Mouse (Mus musculus): Measurements from ENCODE around the gene Stpg2. TPM values are rescaled to one million over a fixed set of nuclear protein-coding genes. Genes with fewer than 3 reads are reported as not detected.
"Not testable (repeated sequence)": the region's sequence is repeated elsewhere in the genome, so short reads cannot be mapped to it uniquely, and the experiment has no call there.

Gene Stpg2
- polyA plus RNA-seq, 1 experiment from 2014 or later, result 0.10 TPM

DNA sequence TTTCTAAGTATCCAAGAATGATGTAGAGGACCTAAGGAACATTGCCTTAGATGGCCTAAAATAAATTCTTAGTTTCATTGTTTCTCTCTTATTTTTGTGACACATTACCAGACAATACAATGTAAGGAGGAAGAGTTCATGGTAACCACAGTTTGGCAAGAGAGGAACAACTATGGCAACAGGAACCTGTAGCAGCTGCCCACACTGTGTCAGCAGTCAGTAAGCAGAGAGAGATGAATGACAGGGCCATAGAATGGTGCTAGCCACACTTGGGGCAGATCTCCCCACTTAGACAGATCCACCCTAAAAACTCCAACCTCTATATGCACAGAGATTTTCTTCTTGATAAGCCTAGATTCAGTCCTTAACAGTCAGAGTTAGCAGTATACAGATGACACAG lies 456.7 kb downstream of the Stpg2 start:
- DNase-seq (ENCODE audit: low spot score), result no peak
- Histone ChIP-seq H3K27me3 (replicated peaks; ENCODE audit: control insufficient read depth, insufficient read depth, low read length) (no peaks in the 10 kb centered on the region), H3K27ac (ENCODE audit: low read depth, low read length) (no peak overlapping the region)

DNA sequence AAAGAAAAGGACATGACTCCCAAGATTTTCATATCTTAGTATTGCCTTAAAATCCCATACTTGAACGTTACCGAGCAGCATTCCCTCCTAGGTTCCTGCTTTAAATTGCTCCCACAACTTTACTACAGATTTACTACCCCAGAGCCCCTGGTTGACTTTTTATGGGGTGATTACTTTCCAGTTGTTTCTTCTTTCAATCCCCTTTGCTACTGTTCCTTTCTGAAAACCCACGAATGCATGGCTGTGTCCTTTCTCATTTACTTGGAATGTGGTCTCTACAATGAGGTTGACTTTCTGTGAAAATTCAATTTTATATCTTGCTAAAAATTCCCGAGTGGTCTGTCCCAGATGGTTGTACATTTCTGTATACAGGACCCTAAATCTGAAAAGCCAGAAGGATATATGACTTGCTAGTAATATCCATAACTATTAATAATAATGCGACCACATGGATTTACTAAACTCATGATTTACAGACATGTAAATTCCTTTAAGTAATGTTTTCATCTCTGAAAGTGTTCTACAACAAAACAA lies 458.3 kb downstream of the Stpg2 start:
- no peaks in the 10 kb centered on the region for H3K4me1 ChIP-seq (ENCODE audit: control insufficient read depth, insufficient read depth, low read length)
- DNase-seq (ENCODE audit: low spot score) (no peak), ATAC-seq (no peak)
- no peaks in the 10 kb centered on the region for H3K36me3 ChIP-seq (ENCODE audit: control insufficient read depth, insufficient read depth, low read length)
- no peak overlapping the region for H3K4me3 ChIP-seq (ENCODE audit: low read depth, low read length)
- H3K4me2 ChIP-seq (ENCODE audit: low read length), result no peak overlapping the region
- 91% methylated on average over 5 of the region's 5 CpGs for WGBS
- H3K27ac ChIP-seq (ENCODE audit: low read depth, low read length), result no peak overlapping the region
- H3K9me3 ChIP-seq (replicated peaks; ENCODE audit: control insufficient read depth, low read length), result no peaks in the 10 kb centered on the region
- no peaks in the 10 kb centered on the region for H3K27me3 ChIP-seq (replicated peaks; ENCODE audit: control insufficient read depth, insufficient read depth, low read length)
- no peak overlapping the region for H3K9ac ChIP-seq (ENCODE audit: low read length)

More for the DNA sequence above, 456.7 kb downstream of the Stpg2 start:
- Histone ChIP-seq H3K4me3 (ENCODE audit: low read depth, low read length) (no peak overlapping the region), H3K9me3 (replicated peaks; ENCODE audit: control insufficient read depth, low read length) (no peaks in the 10 kb centered on the region), H3K9ac (ENCODE audit: low read length) (no peak overlapping the region), H3K4me1 (ENCODE audit: control insufficient read depth, insufficient read depth, low read length) (no peaks in the 10 kb centered on the region), H3K36me3 (ENCODE audit: control insufficient read depth, insufficient read depth, low read length) (no peaks in the 10 kb centered on the region), H3K4me2 (ENCODE audit: low read length) (no peak overlapping the region)
- ATAC-seq, result no peak

DNA sequence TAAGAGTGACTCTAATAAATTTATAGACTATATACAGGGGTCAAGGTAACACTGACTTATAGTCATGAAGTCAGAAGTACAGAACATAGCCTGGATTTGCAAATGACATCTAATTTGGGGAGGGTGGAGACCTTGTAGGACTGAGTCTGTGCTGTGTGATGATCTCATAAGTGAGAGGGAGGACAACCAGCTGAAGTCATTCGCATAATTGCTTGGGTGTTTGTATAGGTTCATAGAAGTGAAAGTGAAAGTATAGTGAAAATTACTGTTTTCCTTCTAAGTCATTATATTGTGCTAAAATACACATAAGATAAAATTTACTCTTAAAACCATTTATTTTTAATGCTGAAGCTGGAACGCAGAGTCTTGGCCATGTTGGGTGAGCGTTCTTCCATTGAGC lies 459.6 kb downstream of the Stpg2 start:
- no peak overlapping the region for H3K4me2 ChIP-seq (ENCODE audit: low read length)

DNA sequence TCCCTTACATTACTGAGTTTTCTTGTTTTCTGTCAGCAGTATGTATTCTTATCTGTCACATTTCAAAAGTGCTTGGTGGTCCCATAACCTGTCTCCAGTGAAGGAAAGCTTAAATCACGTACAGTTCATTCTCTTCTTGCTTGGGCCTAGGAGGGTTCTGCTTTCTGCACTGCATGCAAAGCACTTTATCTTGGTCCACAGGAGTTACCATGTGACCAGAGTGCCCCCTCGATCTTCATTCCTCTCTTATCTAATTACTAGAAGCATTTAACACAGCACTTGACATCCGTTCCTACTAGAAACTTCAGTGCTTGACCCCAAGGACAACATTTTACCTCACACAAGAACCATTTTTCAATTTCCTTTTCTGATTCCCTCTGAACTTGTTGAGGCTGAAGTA lies 470.7 kb downstream of the Stpg2 start:
- Histone ChIP-seq H3K9ac (ENCODE audit: low read length) (no peak overlapping the region), H3K4me1 (ENCODE audit: control insufficient read depth, insufficient read depth, low read length) (no peaks in the 10 kb centered on the region), H3K9me3 (replicated peaks; ENCODE audit: control insufficient read depth, low read length) (no peaks in the 10 kb centered on the region), H3K36me3 (ENCODE audit: control insufficient read depth, insufficient read depth, low read length) (no peaks in the 10 kb centered on the region), H3K27me3 (replicated peaks; ENCODE audit: control insufficient read depth, insufficient read depth, low read length) (no peaks in the 10 kb centered on the region), H3K27ac (ENCODE audit: low read depth, low read length) (no peak overlapping the region), H3K4me3 (ENCODE audit: low read depth, low read length) (no peak overlapping the region), H3K4me2 (ENCODE audit: low read length) (no peak overlapping the region)
- DNase-seq (ENCODE audit: low spot score), result no peak
- ATAC-seq, result no peak
- WGBS, result 88% methylated on average over 3 of the region's 3 CpGs

More for the DNA sequence above, 459.6 kb downstream of the Stpg2 start:
- ATAC-seq (no peak), DNase-seq (ENCODE audit: low spot score) (no peak)
- WGBS, result 94% methylated on average over 3 of the region's 3 CpGs
- H3K36me3 ChIP-seq (ENCODE audit: control insufficient read depth, insufficient read depth, low read length), result no peaks in the 10 kb centered on the region
- no peak overlapping the region for H3K27ac ChIP-seq (ENCODE audit: low read depth, low read length)
- no peaks in the 10 kb centered on the region for H3K27me3 ChIP-seq (replicated peaks; ENCODE audit: control insufficient read depth, insufficient read depth, low read length)
- no peak overlapping the region for H3K9ac ChIP-seq (ENCODE audit: low read length)
- no peaks in the 10 kb centered on the region for H3K4me1 ChIP-seq (ENCODE audit: control insufficient read depth, insufficient read depth, low read length)
- no peak overlapping the region for H3K4me3 ChIP-seq (ENCODE audit: low read depth, low read length)
- no peaks in the 10 kb centered on the region for H3K9me3 ChIP-seq (replicated peaks; ENCODE audit: control insufficient read depth, low read length)

DNA sequence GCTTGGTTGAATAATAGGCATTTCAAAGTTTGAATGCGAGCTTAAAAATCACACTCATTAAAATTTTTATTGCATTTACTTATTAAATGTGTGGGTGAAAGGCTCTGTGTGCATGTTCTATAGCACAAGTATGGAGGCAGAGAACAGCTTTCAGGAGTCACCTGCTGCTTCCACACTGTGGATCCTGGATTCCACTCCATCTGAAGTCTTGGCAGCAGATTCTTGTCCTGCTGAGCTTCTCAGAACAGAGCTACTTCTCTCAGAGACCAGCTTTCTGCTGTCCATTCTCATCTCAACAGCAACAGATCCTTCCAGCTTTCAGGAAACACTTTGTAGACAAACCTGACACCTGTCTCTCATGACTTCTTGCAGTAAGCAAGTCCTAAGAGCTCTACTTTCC lies 471.2 kb downstream of the Stpg2 start:
- Histone ChIP-seq H3K4me1 (ENCODE audit: control insufficient read depth, insufficient read depth, low read length) (no peaks in the 10 kb centered on the region), H3K4me3 (ENCODE audit: low read depth, low read length) (no peak overlapping the region), H3K9me3 (replicated peaks; ENCODE audit: control insufficient read depth, low read length) (no peaks in the 10 kb centered on the region), H3K9ac (ENCODE audit: low read length) (no peak overlapping the region), H3K27me3 (replicated peaks; ENCODE audit: control insufficient read depth, insufficient read depth, low read length) (no peaks in the 10 kb centered on the region), H3K27ac (ENCODE audit: low read depth, low read length) (no peak overlapping the region), H3K36me3 (ENCODE audit: control insufficient read depth, insufficient read depth, low read length) (no peaks in the 10 kb centered on the region), H3K4me2 (ENCODE audit: low read length) (no peak overlapping the region)
- WGBS, result 89% methylated on average over 1 of the region's 1 CpGs
- no peak for DNase-seq (ENCODE audit: low spot score)
- no peak for ATAC-seq

DNA sequence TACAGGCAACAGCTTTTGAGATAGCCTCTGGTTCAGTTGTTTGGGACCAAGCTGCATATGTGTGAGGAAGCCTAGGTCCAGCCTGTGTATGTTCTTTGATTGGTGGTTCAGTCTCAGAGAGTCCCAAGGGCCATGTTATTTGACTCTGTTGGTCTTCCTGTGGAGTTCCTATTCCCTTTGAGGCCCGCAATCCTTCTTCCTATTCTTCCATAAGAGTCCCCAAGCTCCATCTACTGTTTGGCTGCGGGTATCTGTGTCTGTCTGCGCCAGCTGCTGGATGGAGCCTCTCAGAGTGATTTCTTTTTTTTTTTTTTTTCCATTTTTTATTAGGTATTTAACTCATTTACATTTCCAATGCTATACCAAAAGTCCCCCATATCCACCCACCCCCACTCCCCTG lies 498.7 kb downstream of the Stpg2 start:
- not testable (repeated sequence) for ATAC-seq; H3K9me3 ChIP-seq (replicated peaks; ENCODE audit: control insufficient read depth, low read length); H3K36me3 ChIP-seq (ENCODE audit: control insufficient read depth, insufficient read depth, low read length); H3K27me3 ChIP-seq (replicated peaks; ENCODE audit: control insufficient read depth, insufficient read depth, low read length); H3K4me3 ChIP-seq (ENCODE audit: low read depth, low read length); H3K9ac ChIP-seq (ENCODE audit: low read length); H3K4me2 ChIP-seq (ENCODE audit: low read length); H3K4me1 ChIP-seq (ENCODE audit: control insufficient read depth, insufficient read depth, low read length); H3K27ac ChIP-seq (ENCODE audit: low read depth, low read length); DNase-seq (ENCODE audit: low spot score)
- WGBS, result 96% methylated on average over 3 of the region's 3 CpGs

DNA sequence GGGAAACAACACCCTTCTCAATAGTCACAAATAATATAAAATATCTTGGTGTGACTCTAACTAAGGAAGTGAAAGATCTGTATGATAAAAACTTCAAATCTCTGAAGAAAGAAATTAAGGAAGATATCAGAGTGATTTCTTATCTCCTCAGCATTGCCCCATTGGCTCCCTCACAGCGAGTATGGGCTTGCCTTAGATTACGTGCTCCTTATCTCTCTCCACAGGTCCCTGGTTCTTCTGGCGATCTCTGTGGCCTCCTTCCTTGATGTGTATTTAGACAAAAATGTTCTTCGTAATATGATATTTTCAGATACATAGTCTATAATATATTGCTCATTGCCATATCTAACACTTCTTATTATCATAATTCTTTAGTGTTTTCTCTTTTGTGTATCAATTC lies 501.9 kb downstream of the Stpg2 start:
- H3K4me2 ChIP-seq (ENCODE audit: low read length); H3K9me3 ChIP-seq (replicated peaks; ENCODE audit: control insufficient read depth, low read length); ATAC-seq; H3K4me1 ChIP-seq (ENCODE audit: control insufficient read depth, insufficient read depth, low read length); H3K27ac ChIP-seq (ENCODE audit: low read depth, low read length); H3K27me3 ChIP-seq (replicated peaks; ENCODE audit: control insufficient read depth, insufficient read depth, low read length); DNase-seq (ENCODE audit: low spot score); H3K4me3 ChIP-seq (ENCODE audit: low read depth, low read length); H3K9ac ChIP-seq (ENCODE audit: low read length); H3K36me3 ChIP-seq (ENCODE audit: control insufficient read depth, insufficient read depth, low read length): not testable (repeated sequence)
- WGBS, result 96% methylated on average over 4 of the region's 4 CpGs

DNA sequence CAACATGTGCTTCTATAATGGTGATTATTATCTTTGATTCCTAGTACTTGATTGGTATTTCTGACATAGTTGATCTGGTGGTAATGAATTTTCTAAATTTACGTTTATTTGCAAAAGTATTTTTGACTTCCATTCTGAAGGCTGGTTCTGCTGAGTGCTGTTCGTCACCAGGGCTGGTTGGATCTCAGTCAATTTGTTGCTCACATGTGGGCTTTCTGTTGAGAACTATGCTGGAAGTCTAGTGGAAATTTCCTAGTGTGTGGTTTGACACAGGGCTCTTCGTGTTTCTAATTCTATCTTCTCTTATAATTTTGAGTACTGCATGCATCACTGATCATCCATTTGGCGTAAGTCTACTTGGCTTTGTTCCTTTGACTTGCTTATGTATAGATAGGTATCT lies 504.3 kb downstream of the Stpg2 start:
- no peak for ATAC-seq
- WGBS, result 92% methylated on average over 4 of the region's 4 CpGs
- Histone ChIP-seq H3K27me3 (replicated peaks; ENCODE audit: control insufficient read depth, insufficient read depth, low read length) (no peaks in the 10 kb centered on the region), H3K4me1 (ENCODE audit: control insufficient read depth, insufficient read depth, low read length) (no peaks in the 10 kb centered on the region), H3K9me3 (replicated peaks; ENCODE audit: control insufficient read depth, low read length) (no peaks in the 10 kb centered on the region), H3K9ac (ENCODE audit: low read length) (no peak overlapping the region), H3K4me2 (ENCODE audit: low read length) (no peak overlapping the region), H3K4me3 (ENCODE audit: low read depth, low read length) (no peak overlapping the region), H3K36me3 (ENCODE audit: control insufficient read depth, insufficient read depth, low read length) (no peaks in the 10 kb centered on the region), H3K27ac (ENCODE audit: low read depth, low read length) (no peak overlapping the region)
- no peak for DNase-seq (ENCODE audit: low spot score)

DNA sequence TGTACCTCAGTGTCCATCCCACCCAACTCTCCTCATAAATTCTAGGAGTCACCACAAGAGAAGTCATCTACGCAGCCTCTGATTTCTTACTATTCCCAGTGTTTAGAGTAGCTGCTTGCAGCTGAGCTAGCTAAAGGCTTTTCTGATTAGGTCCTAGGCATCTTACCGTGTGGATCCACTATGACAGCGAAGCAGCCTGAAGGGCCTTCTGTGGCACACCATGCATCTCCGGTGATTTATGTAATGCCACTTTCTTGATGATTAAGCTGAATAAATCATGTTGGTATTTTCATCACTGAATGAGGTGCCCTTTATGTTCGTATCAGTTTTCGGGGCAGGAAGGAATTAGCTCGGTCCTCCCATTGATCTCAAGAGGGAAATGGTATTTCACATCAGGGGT lies 523.3 kb downstream of the Stpg2 start:
- Histone ChIP-seq H3K9me3 (replicated peaks; ENCODE audit: control insufficient read depth, low read length) (peaks cover 3% of the 10 kb centered on the region; the same call in 1 of the 2 replicates), H3K27ac (ENCODE audit: low read depth, low read length) (no peak overlapping the region), H3K4me3 (ENCODE audit: low read depth, low read length) (no peak overlapping the region), H3K4me2 (ENCODE audit: low read length) (no peak overlapping the region), H3K9ac (ENCODE audit: low read length) (no peak overlapping the region), H3K27me3 (replicated peaks; ENCODE audit: control insufficient read depth, insufficient read depth, low read length) (no peaks in the 10 kb centered on the region), H3K4me1 (ENCODE audit: control insufficient read depth, insufficient read depth, low read length) (no peaks in the 10 kb centered on the region), H3K36me3 (ENCODE audit: control insufficient read depth, insufficient read depth, low read length) (no peaks in the 10 kb centered on the region)
- ATAC-seq (no peak), DNase-seq (ENCODE audit: low spot score) (no peak)
- WGBS, result 70% methylated on average over 7 of the region's 7 CpGs
